Mouse (Mus musculus): ENCODE measurements around the gene Olfr239.
"Not testable (repeated sequence)": the region's sequence is repeated elsewhere in the genome, so short reads cannot be mapped to it uniquely, and the experiment has no call there.

Gene Olfr239

GRCm38 (mm10) chr17:33191002-33191401, at the start of gene Olfr239:
Gene Olfr239 (plus strand): TSS chr17:33191302.
- DNase-seq = not testable (repeated sequence)

GRCm38 (mm10) chr17:33168147-33168546, 23.0 kb upstream of the Olfr239 start, which contains the start of gene Olfr55:
Gene Olfr55 (plus strand): TSS chr17:33168447.
- not testable (repeated sequence) for DNase-seq

GRCm38 (mm10) chr17:33221590-33221989, 30.5 kb downstream of the Olfr239 start, which contains the start of gene Olfr1564:
Gene Olfr1564 (minus strand): TSS chr17:33221690.
- no peak for DNase-seq

- not testable (repeated sequence) for DNase-seq
Observed at GRCm38 (mm10) chr17:33236646-33237045, 45.5 kb downstream of the Olfr239 start.
